Mouse (Mus musculus) neutrophil, adult 59 days (primary cell): ENCODE results near the gene Olfr432. TPM values are rescaled to one million over a fixed set of nuclear protein-coding genes. Genes with fewer than 3 reads are reported as not detected.

Experiments used
- total RNA-seq, 2 experiments: library from RNA; stranded (reverse); gene quantifications; 1 replicate in 1 of 2; 2 replicates in 1 of 2; pipeline ENCODE4 v1.2.4; 2023

Olfr432 gene
- not detected for total RNA-seq

GRCm38 (mm10) chr1:174048893-174049292 is at the start of gene Olfr432:
Gene Olfr432 (plus strand): TSS chr1:174049205.

GRCm38 (mm10) chr1:174031698-174032097 is 17.3 kb upstream of the Olfr432 start, which contains the start of gene Ifi205:
Gene Ifi205 (minus strand): TSS chr1:174031810.

GRCm38 (mm10) chr1:174040523-174041177 is 8.4 kb upstream of the Olfr432 start, which contains the start of gene Olfr433:
Gene Olfr433 (plus strand): TSS chr1:174040705.

GRCm38 (mm10) chr1:174066305-174066704 is 17.3 kb downstream of the Olfr432 start, which contains the start of gene Olfr430:
Gene Olfr430 (plus strand): TSS chr1:174066605.

GRCm38 (mm10) chr1:174084031-174084430 is 35.0 kb downstream of the Olfr432 start, which contains the start of gene Olfr429:
Gene Olfr429 (plus strand): TSS chr1:174084331.

GRCm38 (mm10) chr1:174096591-174096990 is 47.6 kb downstream of the Olfr432 start, which contains the start of gene Olfr427:
Gene Olfr427 (plus strand): TSS chr1:174096891.

Other genes with a start within 250 kb of the Olfr432 start
- 10 to 100 TPM; 16.9 to 21.0 TPM for gene Ifi211, start 136.2 kb upstream of the Olfr432 start, total RNA-seq
- 10 to 100 TPM; 46.7 to 63.9 TPM for gene Mndal, start 106.7 kb upstream of the Olfr432 start, total RNA-seq
- gene Ifi203, start 106.5 kb upstream of the Olfr432 start, total RNA-seq: 10 to 100 TPM; 27.7 to 44.0 TPM
- gene Ifi202b, start 66.5 kb upstream of the Olfr432 start, total RNA-seq: not detected
- 1 to 10 TPM; 5.3 to 5.8 TPM for gene Ifi205, start 17.4 kb upstream of the Olfr432 start, total RNA-seq
- not detected for gene Olfr433, start 8.5 kb upstream of the Olfr432 start, total RNA-seq
- gene Olfr430, start 17.4 kb downstream of the Olfr432 start, total RNA-seq: not detected
- gene Olfr429, start 35.1 kb downstream of the Olfr432 start, total RNA-seq: not detected
- gene Olfr427, start 47.7 kb downstream of the Olfr432 start, total RNA-seq: not detected
- not detected for gene Olfr231, start 72.0 kb downstream of the Olfr432 start, total RNA-seq
- not detected for gene Olfr424, start 82.3 kb downstream of the Olfr432 start, total RNA-seq
- not detected for gene Olfr420, start 106.4 kb downstream of the Olfr432 start, total RNA-seq
- gene Spta1, start 123.6 kb downstream of the Olfr432 start, total RNA-seq: 10 to 100 TPM in 1 of 2 experiments, 1 to 10 TPM in 1; 3.8 to 12.3 TPM
- not detected for gene Olfr419, start 202.9 kb downstream of the Olfr432 start, total RNA-seq